Mouse (Mus musculus): ENCODE results near the gene Ranbp10.

GRCm38 (mm10) chr8:105743301-105743700 lies 83.8 kb downstream of the Ranbp10 start:
- TF ChIP-seq CTCF (IDR thresholded peaks at IDR 0.05; ENCODE audit: insufficient read depth, low read length) = no peak
- no peak for TF ChIP-seq POLR2A (IDR thresholded peaks at IDR 0.05; ENCODE audit: borderline replicate concordance, extremely low read depth, low read depth, low read length)

Data from lung, adult 2 months (tissue).